24 mouse cellular contexts compared by ENCODE assay signal in the genomic region with DNA sequence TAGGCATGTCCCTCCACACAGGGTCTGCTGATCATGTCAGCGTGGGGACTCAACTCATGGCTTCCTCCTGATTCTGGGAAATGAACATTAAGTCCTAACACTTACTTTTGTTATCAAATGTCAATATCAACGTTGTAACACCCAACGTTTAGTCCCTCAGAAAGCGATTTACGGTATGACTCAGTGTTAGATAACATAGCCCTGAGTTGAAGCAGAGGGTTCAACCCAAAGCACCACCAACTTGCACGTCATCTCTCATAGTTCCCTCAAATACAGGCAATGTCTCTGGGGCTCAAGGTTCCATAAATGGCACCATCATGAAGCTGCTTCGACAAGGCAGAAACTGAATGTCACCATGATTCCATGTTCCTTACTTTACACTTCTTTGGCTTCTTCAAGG.
"Had no signal": no experiment of that assay in that cellular context is flagged by ENCODE, and none has a peak within 500 bp of the region (broad histone marks: within the 10 kb centered on the region; RNA-seq: fewer than 3 reads in every experiment).

No protein-coding gene starts in this region.

- H3K4me2 ChIP-seq: heart, embryonic 13.5 days; heart, embryonic 15.5 days; hindbrain, embryonic 13.5 days; hindbrain, embryonic 15.5 days; kidney, embryonic 15.5 days; limb, embryonic 12.5 days; liver, embryonic 11.5 days; liver, embryonic 13.5 days; liver, embryonic 15.5 days had no signal

- H3K4me3 ChIP-seq: heart, embryonic 10.5 days; heart, embryonic 13.5 days; heart, embryonic 15.5 days; hindbrain, embryonic 13.5 days; hindbrain, embryonic 15.5 days; kidney, embryonic 15.5 days; limb, embryonic 10.5 days; limb, embryonic 12.5 days; liver, embryonic 13.5 days; liver, embryonic 15.5 days had no signal

- H3K36me3 ChIP-seq: heart, embryonic 10.5 days; heart, embryonic 13.5 days; heart, embryonic 15.5 days; hindbrain, embryonic 13.5 days; hindbrain, embryonic 15.5 days; kidney, embryonic 15.5 days; limb, embryonic 10.5 days; limb, embryonic 12.5 days; liver, embryonic 13.5 days; liver, embryonic 15.5 days had no signal

- ATAC-seq: hindbrain, postnatal 0 days; intestine, embryonic 16.5 days had no signal

- H3K27ac ChIP-seq: heart, embryonic 10.5 days; heart, embryonic 13.5 days; heart, embryonic 15.5 days; hindbrain, embryonic 13.5 days; hindbrain, embryonic 15.5 days; hindbrain, postnatal 0 days; kidney, embryonic 15.5 days; kidney, postnatal 0 days; limb, embryonic 10.5 days; limb, embryonic 12.5 days; liver, embryonic 13.5 days; liver, embryonic 15.5 days had no signal

- H3K9ac ChIP-seq: heart, embryonic 13.5 days; heart, embryonic 15.5 days; hindbrain, embryonic 13.5 days; hindbrain, embryonic 15.5 days; kidney, embryonic 15.5 days; limb, embryonic 12.5 days; liver, embryonic 13.5 days; liver, embryonic 15.5 days had no signal

- H3K9me3 ChIP-seq: heart, embryonic 10.5 days; heart, embryonic 13.5 days; heart, embryonic 15.5 days; hindbrain, embryonic 13.5 days; hindbrain, embryonic 15.5 days; kidney, embryonic 15.5 days; limb, embryonic 10.5 days; limb, embryonic 12.5 days; liver, embryonic 13.5 days; liver, embryonic 15.5 days had no signal

- DNase-seq: gastrocnemius, postnatal 25 days; heart, postnatal 14 days; heart, postnatal 36 days; kidney, adult 11 months; kidney, adult 9 months; kidney, postnatal 14 days; kidney, postnatal 36 days; layer of hippocampus, adult 9-11 months; layer of hippocampus, postnatal 36 days; liver; liver, embryonic 13.5 days had no signal

- H3K27me3 ChIP-seq: heart, embryonic 13.5 days; heart, embryonic 15.5 days; hindbrain, embryonic 13.5 days; hindbrain, embryonic 15.5 days; kidney, embryonic 15.5 days; limb, embryonic 12.5 days; liver, embryonic 13.5 days; liver, embryonic 15.5 days had no signal

- H3K4me1 ChIP-seq: hindbrain, embryonic 13.5 days; hindbrain, embryonic 15.5 days; kidney, embryonic 15.5 days; limb, embryonic 10.5 days; limb, embryonic 12.5 days; liver, embryonic 13.5 days; liver, embryonic 15.5 days had no signal
